Mouse (Mus musculus) heart, embryonic 15.5 days (tissue): ENCODE results near the gene Tm9sf3. TPM values are rescaled to one million over a fixed set of nuclear protein-coding genes. Genes with fewer than 3 reads are reported as not detected.
"Not testable (repeated sequence)": the region's sequence is repeated elsewhere in the genome, so short reads cannot be mapped to it uniquely, and the experiment has no call there.

Experiments used
- ATAC-seq: fragments of 200-750 bp; cut with Nextera tagmentation; replicated peaks from 2 replicates; pipeline ENCODE4 v1.8.0; 2017; ENCODE audit warnings: low read depth, moderate TSS enrichment; ENCODE audit not compliant: insufficient number of reproducible peaks, insufficient read depth, low FRiP score
- H3K27ac ChIP-seq: fragments of 300-500 bp; sonication (generic); 2 replicates; pipeline ENCODE4 v1.5.1; 2015; ENCODE audit warnings: mild to moderate bottlenecking, inconsistent platforms
- H3K27me3 ChIP-seq: fragments of 300-500 bp; sonication (generic); 2 replicates; pipeline ENCODE4 v1.6.1; 2015; ENCODE audit warnings: inconsistent platforms
- H3K36me3 ChIP-seq: fragments of 300-500 bp; sonication (generic); 2 replicates; pipeline ENCODE4 v1.6.1; 2015; ENCODE audit warnings: mild to moderate bottlenecking, inconsistent platforms
- H3K4me1 ChIP-seq: fragments of 300-500 bp; sonication (generic); replicated peaks from 2 replicates; pipeline ENCODE4 v1.6.1; 2015; ENCODE audit warnings: inconsistent platforms
- H3K4me2 ChIP-seq: fragments of 300-500 bp; sonication (generic); 2 replicates; pipeline ENCODE4 v1.6.1; 2015; ENCODE audit warnings: inconsistent platforms, mild to moderate bottlenecking, moderate library complexity
- H3K4me3 ChIP-seq: fragments of 300-500 bp; sonication (generic); 2 replicates; pipeline ENCODE4 v1.5.1; 2015; ENCODE audit warnings: mild to moderate bottlenecking, inconsistent platforms
- H3K9ac ChIP-seq: fragments of 300-500 bp; sonication (generic); 2 replicates; pipeline ENCODE4 v1.6.1; 2015; ENCODE audit warnings: mild to moderate bottlenecking, inconsistent platforms
- H3K9me3 ChIP-seq: fragments of 300-500 bp; sonication (generic); replicated peaks from 2 replicates; pipeline ENCODE4 v1.6.1; 2016; ENCODE audit warnings: inconsistent platforms
- WGBS: fragments of 180-500 bp; shearing (Covaris S2); methylation state at CpG from one replicate; pipeline ENCODE4 v1.1.7; 2015; ENCODE audit warnings: mixed read lengths; 5-methylcytosine and 5-hydroxymethylcytosine counted together
- polyA plus RNA-seq: library from polyadenylated mRNA; unstranded; fragments of >200 nt; fragmentation: Nextera tagmentation; extraction: Ambion mirVana; gene quantifications from 2 replicates; pipeline ENCODE4 v1.2.1, GENCODE M21; 2015

Tm9sf3 gene
- 85.1 and 99.3 TPM in 2 replicates for polyA plus RNA-seq

DNA sequence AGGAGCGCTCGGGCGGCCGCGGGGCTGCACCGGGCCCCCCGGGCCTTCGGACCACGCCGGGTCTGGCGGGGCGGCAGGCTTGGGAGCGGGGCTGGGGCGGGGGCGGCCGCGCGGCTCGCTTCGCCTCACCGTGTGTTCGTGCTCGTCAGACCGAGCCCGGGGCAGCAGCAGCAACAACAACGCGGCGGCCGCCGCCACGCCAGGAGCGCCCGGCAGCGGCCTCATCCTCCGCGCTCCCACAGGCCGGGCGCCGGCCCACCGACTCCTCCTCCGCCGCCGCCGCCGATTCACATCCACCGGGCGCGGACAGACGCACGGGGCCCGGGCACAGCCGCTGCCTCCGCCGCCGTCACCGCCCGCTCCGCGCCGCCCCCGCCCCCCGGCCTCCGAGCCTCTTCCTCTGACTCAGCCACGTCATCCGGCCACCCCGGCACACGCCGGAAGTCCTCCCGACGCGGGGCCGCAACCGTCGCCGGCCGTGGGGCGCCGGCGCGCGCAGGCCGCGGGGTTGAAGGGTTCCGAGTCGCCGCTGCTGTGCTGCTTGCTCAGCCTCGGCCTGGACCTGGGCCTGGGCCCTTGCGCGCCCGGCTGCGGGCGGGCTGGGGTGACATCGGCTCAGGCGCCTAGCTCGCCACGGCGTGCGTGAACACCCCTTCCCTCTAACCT, at the start of gene Tm9sf3:
Gene Tm9sf3 (minus strand): TSS at position 368 of the 666 bp plus-strand sequence.
- ATAC-seq, result peak; percentile 89
- no peaks in the 10 kb centered on the region for H3K36me3 ChIP-seq
- peak within 1 kb of the TSS; percentile 74 for H3K4me2 ChIP-seq
- no peaks in the 10 kb centered on the region for H3K27me3 ChIP-seq
- peaks cover 31% of the 10 kb centered on the region for H3K4me1 ChIP-seq
- H3K9me3 ChIP-seq, result no peaks in the 10 kb centered on the region
- H3K4me3 ChIP-seq, result peak within 1 kb of the TSS; percentile 84
- H3K27ac ChIP-seq, result peak within 1 kb of the TSS; percentile 98
- H3K9ac ChIP-seq, result peak within 1 kb of the TSS; percentile 97
- under 1% methylated on average over 67 of the region's 98 CpGs for WGBS

DNA sequence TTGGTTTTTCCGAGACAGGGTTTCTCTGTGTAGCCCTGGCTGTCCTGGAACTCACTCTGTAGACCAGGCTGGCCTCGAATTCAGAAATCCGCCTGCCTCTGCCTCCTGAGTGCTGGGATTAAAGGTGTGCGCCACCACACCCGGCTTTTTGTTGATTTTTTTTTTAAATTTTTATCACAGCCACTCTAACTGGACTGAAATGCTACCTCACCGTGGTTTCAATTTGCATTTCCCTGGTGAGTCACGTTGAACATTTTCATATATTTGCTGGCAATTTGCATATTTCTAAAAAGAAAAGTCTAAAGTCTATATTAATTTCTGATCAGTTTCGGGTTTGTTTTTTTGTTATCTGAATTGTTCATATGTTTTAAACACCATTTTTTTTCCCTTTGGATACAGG, 48.8 kb upstream of the Tm9sf3 start:
- WGBS, result 90% methylated on average over 8 of the region's 8 CpGs
- not testable (repeated sequence) for H3K36me3 ChIP-seq

DNA sequence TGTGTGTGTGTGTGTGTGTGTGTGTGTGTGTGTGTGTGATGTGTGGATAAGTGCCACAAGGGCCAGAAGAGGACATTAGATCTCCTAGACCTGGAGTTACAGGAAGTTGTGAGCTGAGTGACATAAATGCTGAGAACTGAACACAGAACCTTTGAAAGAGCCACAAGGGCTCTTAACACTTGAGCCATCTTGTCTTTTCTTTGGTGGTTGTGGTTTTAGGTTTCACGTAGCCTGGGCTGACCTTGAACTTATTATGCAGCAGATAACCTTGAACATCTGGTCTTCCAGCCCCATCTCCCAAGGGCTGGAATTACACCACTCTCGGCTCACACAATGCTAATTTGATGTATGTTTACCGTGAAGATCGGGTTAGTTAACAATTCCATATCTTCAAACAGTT, 48.2 kb upstream of the Tm9sf3 start:
- Histone ChIP-seq H3K36me3 (no peaks in the 10 kb centered on the region), H3K9me3 (no peaks in the 10 kb centered on the region), H3K4me1 (peaks cover 10% of the 10 kb centered on the region), H3K27me3 (0 out of 2 replicates have a peak, but pooled peaks cover 5% of the 10 kb centered on the region), H3K4me2 (no peak overlapping the region), H3K27ac (no peak overlapping the region), H3K9ac (no peak overlapping the region), H3K4me3 (no peak overlapping the region)
- 71% methylated on average over 4 of the region's 4 CpGs for WGBS
- no peak for ATAC-seq

More for the DNA sequence above, 48.8 kb upstream of the Tm9sf3 start:
- H3K27ac ChIP-seq, ATAC-seq, H3K9ac ChIP-seq, H3K9me3 ChIP-seq, H3K4me2 ChIP-seq, H3K4me1 ChIP-seq, H3K27me3 ChIP-seq, H3K4me3 ChIP-seq: not testable (repeated sequence)

DNA sequence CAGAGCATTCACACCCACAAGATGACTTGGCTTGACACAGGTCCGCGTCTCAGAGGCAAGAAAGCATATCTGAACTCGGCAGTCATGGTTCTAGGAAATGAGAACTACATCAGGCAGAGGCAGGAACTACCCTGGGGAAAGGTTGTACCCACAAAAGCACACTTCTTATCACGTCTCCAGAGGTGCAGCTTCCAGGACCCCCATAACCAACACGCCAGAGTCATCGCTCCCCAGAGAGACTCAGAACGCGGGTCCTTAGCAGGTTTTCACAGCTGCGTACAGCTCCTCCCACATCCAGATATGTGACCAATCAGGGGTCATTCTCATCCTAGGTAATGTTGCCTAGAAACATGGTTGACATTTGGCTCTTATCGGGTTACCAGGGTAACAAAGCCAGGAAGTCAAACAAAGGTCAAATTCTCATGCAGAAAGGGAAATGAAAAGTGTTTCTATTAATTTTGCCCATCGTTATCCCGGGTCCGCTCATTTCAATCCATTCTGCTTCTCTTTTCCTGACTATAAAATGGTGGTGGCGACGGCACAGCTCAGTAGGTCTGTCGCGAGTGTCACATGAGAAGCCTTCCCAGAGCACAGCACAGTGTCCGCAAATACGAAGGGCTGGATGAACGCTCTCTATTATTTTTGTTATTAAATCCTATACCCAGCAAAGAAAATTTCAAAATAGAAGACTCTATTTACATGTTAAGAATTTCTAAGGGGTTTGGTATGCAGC, 47.3 kb upstream of the Tm9sf3 start:
- Histone ChIP-seq H3K4me1 (peaks cover 10% of the 10 kb centered on the region), H3K36me3 (no peaks in the 10 kb centered on the region), H3K4me3 (peak overlapping the region; percentile 45), H3K27me3 (0 out of 2 replicates have a peak, but pooled peaks cover under 1% of the 10 kb centered on the region), H3K27ac (no peak overlapping the region), H3K9me3 (no peaks in the 10 kb centered on the region), H3K4me2 (peak overlapping the region; percentile 64), H3K9ac (no peak overlapping the region)
- 0 out of 2 replicates have a peak, but pooled peaks have one; percentile 53 for ATAC-seq
- 17% methylated on average over 20 of the region's 20 CpGs for WGBS

DNA sequence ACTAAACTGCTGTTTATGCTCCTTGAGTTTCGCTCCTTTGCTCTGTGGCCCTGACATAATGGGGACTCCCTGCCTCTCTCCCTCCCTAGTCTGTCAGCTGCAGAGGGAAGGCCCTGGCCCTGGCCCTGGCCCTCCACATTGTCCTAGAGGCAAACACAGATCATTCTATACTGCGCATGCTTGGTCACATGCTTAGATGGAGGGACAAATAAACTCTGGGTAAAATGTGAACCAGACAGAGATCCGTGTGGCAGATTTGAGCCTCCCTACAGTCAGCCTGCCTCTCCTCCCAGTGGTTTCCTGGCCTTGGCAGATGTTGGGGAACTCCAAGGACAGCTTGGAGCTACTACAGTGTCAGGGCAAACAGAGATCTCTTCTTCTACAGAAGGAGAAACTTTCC, 40.1 kb upstream of the Tm9sf3 start:
- ATAC-seq, result no peak
- H3K4me2 ChIP-seq, result no peak overlapping the region
- H3K27ac ChIP-seq, result no peak overlapping the region
- 77% methylated on average over 3 of the region's 3 CpGs for WGBS
- H3K4me1 ChIP-seq, result no peaks in the 10 kb centered on the region
- peaks cover 4% of the 10 kb centered on the region; the same call in 1 of the 2 replicates for H3K27me3 ChIP-seq
- H3K36me3 ChIP-seq, result no peaks in the 10 kb centered on the region
- H3K4me3 ChIP-seq, result no peak overlapping the region
- H3K9ac ChIP-seq, result no peak overlapping the region
- no peaks in the 10 kb centered on the region for H3K9me3 ChIP-seq

DNA sequence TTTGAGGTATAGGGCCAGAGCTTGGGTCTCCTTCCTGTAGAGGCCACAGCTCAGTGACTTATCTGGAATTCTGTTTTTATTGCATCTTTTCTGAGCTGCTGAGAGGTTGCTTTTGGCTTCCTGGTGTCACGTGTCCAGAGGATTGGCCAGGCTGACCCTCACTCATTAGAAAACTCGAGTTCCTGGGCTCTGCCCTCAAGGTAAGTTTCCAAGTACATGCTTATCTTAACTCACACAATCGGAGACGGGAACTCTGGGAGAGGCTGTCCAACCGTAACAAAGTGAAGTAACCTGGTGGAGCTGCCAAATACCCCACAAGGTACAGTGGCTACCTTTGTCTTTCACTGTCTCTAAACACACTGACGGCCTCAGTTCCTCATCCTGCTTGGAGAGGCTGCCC, 39.6 kb upstream of the Tm9sf3 start:
- no peak overlapping the region for H3K9ac ChIP-seq
- 42% methylated on average over 6 of the region's 6 CpGs for WGBS
- no peak overlapping the region for H3K4me2 ChIP-seq
- H3K27me3 ChIP-seq, result peaks cover 4% of the 10 kb centered on the region; the same call in 1 of the 2 replicates
- no peak overlapping the region for H3K4me3 ChIP-seq
- no peak overlapping the region for H3K27ac ChIP-seq
- H3K36me3 ChIP-seq, result no peaks in the 10 kb centered on the region
- ATAC-seq, result no peak
- H3K9me3 ChIP-seq, result no peaks in the 10 kb centered on the region
- H3K4me1 ChIP-seq, result no peaks in the 10 kb centered on the region

DNA sequence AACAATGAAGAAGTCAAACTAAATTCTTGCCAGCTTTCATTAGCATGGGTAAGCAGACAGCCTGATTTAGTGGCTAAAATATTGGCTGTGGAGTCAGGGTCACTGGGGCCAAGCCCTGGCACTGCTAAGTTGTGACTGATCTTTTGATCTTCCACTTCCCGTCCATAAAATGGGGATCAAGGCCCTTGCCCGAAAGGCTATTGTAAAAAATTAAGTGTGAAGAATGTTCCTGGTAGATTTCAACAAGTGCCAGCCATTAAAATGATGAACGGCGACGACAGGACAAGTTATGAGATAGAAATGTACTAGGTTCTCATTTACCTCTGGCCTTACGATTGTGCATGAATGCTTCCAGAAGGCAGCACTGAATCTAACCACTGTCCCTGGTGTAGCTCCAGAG, 38.1 kb upstream of the Tm9sf3 start:
- H3K4me3 ChIP-seq, result no peak overlapping the region
- H3K36me3 ChIP-seq, result no peaks in the 10 kb centered on the region
- no peak for ATAC-seq
- H3K4me1 ChIP-seq, result no peaks in the 10 kb centered on the region
- peaks cover 8% of the 10 kb centered on the region; the same call in 1 of the 2 replicates for H3K27me3 ChIP-seq
- no peak overlapping the region for H3K4me2 ChIP-seq
- H3K9me3 ChIP-seq, result no peaks in the 10 kb centered on the region
- WGBS, result 60% methylated on average over 6 of the region's 6 CpGs
- H3K27ac ChIP-seq, result no peak overlapping the region
- no peak overlapping the region for H3K9ac ChIP-seq

DNA sequence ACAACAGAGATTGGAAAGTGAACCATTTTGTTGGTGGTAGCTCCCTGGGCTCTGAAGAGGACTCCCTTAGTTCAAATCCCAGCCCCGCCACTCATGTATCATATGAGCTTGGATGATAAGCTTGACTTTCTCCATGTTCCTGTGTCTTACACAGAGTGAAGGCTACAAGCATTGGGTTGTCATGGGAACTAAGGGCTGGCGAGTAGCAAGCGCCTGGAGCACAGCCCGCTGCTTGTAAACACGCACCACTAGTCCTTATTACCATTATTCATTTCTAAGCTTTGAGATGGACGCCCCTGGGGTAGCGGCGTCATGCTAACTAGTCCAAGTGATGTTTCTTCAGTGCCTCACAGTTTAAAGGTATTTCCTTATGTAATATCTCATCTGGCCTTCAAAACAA, 35.6 kb upstream of the Tm9sf3 start:
- Histone ChIP-seq H3K4me2 (no peak overlapping the region), H3K4me3 (no peak overlapping the region), H3K36me3 (no peaks in the 10 kb centered on the region), H3K27ac (no peak overlapping the region), H3K4me1 (no peaks in the 10 kb centered on the region), H3K9me3 (no peaks in the 10 kb centered on the region), H3K9ac (no peak overlapping the region), H3K27me3 (peaks cover 8% of the 10 kb centered on the region; the same call in 1 of the 2 replicates)
- ATAC-seq, result no peak
- 84% methylated on average over 8 of the region's 8 CpGs for WGBS

DNA sequence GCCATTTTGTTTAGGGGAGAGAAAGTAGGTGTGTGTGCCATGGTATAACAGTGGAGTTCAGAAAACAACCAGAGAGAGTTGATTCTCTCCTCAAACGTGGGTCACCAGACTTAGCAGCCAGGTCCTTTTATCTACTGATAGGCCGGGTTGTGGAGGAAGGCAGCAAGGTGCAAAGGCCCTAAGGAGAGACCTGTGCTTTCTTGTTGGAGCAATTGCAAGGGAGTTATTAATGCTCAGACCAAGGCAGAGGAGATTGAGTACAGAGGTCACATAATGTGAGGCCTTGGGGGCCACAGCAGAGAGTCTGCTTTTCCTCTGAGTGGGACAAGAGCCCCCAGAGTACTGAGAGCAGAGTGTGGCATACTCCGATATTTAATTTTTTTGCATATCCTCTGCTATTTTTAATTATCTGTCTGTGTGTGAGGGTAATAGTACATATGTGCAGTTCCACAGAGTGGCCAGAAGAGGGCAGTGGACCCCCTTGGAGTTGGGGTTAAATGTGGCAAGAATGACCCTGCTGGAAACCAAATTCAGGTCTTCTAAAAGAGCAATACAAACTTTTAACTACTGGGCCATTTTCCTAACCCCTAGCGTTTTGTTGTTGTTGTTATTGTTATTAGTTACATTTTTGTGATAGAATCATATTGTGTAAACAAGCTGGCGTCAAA, 27.3 kb upstream of the Tm9sf3 start:
- Histone ChIP-seq H3K4me2 (no peak overlapping the region), H3K4me1 (no peaks in the 10 kb centered on the region), H3K4me3 (no peak overlapping the region), H3K9ac (no peak overlapping the region), H3K36me3 (no peaks in the 10 kb centered on the region), H3K27me3 (no peaks in the 10 kb centered on the region), H3K9me3 (no peaks in the 10 kb centered on the region), H3K27ac (no peak overlapping the region)
- 62% methylated on average over 5 of the region's 5 CpGs for WGBS
- ATAC-seq, result no peak

DNA sequence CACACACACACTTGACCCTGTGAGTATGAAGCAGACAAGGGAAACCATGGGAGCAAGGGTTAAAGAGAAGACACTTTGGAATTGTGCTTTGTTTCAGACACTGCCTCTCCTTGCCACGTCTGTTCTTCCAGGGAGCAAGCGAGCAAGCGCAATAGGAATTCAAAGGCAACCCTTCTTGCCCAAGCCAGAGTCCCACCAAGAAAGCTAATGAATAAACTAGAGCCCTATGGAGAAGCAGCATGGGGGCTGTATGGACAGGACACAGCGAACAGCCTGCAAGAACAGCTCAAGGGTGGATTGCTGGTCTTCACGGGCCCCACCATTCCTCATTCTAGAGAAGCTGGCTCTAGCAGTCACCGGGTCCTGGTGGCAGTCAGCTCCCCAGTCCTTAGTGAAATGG, 24.8 kb upstream of the Tm9sf3 start:
- H3K4me1 ChIP-seq, result 0 out of 2 replicates have a peak, but pooled peaks cover 4% of the 10 kb centered on the region
- H3K36me3 ChIP-seq, result no peaks in the 10 kb centered on the region
- no peaks in the 10 kb centered on the region for H3K27me3 ChIP-seq
- no peak for ATAC-seq
- no peaks in the 10 kb centered on the region for H3K9me3 ChIP-seq
- H3K27ac ChIP-seq, result no peak overlapping the region
- no peak overlapping the region for H3K4me2 ChIP-seq
- 70% methylated on average over 6 of the region's 6 CpGs for WGBS
- H3K9ac ChIP-seq, result no peak overlapping the region
- no peak overlapping the region for H3K4me3 ChIP-seq

DNA sequence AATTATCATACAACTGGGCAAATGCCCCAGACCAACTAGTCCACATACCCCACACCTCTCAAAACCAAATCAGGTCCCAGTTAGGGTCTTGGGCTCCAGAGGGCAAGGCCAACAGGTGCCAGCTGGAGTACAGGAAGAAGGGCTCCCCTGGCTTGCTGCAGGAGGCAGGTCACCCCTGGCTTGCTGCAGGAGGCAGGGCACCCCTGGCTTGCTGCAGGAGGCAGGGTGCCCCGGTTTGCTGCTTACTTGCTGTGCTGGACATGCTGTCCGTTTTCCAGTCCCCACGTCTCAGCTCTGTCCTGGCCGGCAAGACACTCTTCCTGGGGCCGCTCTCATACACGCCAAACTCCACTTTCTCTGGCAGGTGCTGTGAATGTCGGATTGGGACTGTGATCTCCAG, 23.4 kb upstream of the Tm9sf3 start:
- no peak overlapping the region for H3K4me3 ChIP-seq
- no peaks in the 10 kb centered on the region for H3K36me3 ChIP-seq
- H3K9ac ChIP-seq, result no peak overlapping the region
- H3K4me2 ChIP-seq, result no peak overlapping the region
- H3K27me3 ChIP-seq, result no peaks in the 10 kb centered on the region
- H3K4me1 ChIP-seq, result peaks cover 14% of the 10 kb centered on the region
- H3K27ac ChIP-seq, result no peak overlapping the region
- 84% methylated on average over 7 of the region's 7 CpGs for WGBS
- no peaks in the 10 kb centered on the region for H3K9me3 ChIP-seq
- no peak for ATAC-seq
